Mouse (Mus musculus) hindbrain, embryonic 11.5 days (tissue): Measurements from ENCODE around the gene Ap1b1. TPM values are rescaled to one million over a fixed set of nuclear protein-coding genes. Genes with fewer than 3 reads are reported as not detected.

Source experiments
- ATAC-seq: fragments of 200-750 bp; cut with Nextera tagmentation; 2 replicates; pipeline ENCODE4 v1.8.0; 2017; ENCODE audit warnings: mild to moderate bottlenecking, moderate TSS enrichment, moderate library complexity; ENCODE audit not compliant: low FRiP score
- DNase-seq: peaks from one replicate; pipeline ENCODE4 v3.0.0-alpha.2; 2015; ENCODE audit warnings: low spot score
- H3K27ac ChIP-seq: fragments of 300-500 bp; sonication (generic); 2 replicates; pipeline ENCODE4 v1.5.1; 2014; ENCODE audit warnings: mild to moderate bottlenecking, low read depth, low read length
- H3K27me3 ChIP-seq: fragments of 300-500 bp; sonication (generic); 2 replicates; pipeline ENCODE4 v1.6.1; 2014; ENCODE audit warnings: mild to moderate bottlenecking, low read length, moderate library complexity, mixed read lengths; ENCODE audit not compliant: control insufficient read depth, insufficient read depth
- H3K36me3 ChIP-seq: fragments of 300-500 bp; sonication (generic); 2 replicates; pipeline ENCODE4 v1.6.1; 2014; ENCODE audit warnings: mild to moderate bottlenecking, low read length, moderate library complexity, mixed read lengths; ENCODE audit not compliant: control insufficient read depth, insufficient read depth
- H3K4me1 ChIP-seq: fragments of 300-500 bp; sonication (generic); replicated peaks from 2 replicates; pipeline ENCODE4 v1.6.1; 2014; ENCODE audit warnings: low read length, mixed read lengths; ENCODE audit not compliant: control insufficient read depth, insufficient read depth
- H3K4me2 ChIP-seq: fragments of 300-500 bp; sonication (generic); replicated peaks from 2 replicates; pipeline ENCODE4 v1.6.1; 2014; ENCODE audit warnings: mild to moderate bottlenecking, low read depth, low read length
- H3K4me3 ChIP-seq: fragments of 300-500 bp; sonication (generic); 2 replicates; pipeline ENCODE4 v1.5.1; 2014; ENCODE audit warnings: low read depth, low read length
- H3K9ac ChIP-seq: fragments of 300-500 bp; sonication (generic); 2 replicates; pipeline ENCODE4 v1.6.1; 2014; ENCODE audit warnings: low read depth, low read length
- H3K9me3 ChIP-seq: fragments of 300-500 bp; sonication (generic); 2 replicates; pipeline ENCODE4 v1.6.1; 2016; ENCODE audit warnings: low read length; ENCODE audit not compliant: control insufficient read depth
- WGBS: fragments of 180-500 bp; shearing (Covaris S2); extraction: QIAGEN DNeasy Blood & Tissue Kit; methylation state at CpG from one replicate; pipeline ENCODE4 v1.1.7; 2014; 5-methylcytosine and 5-hydroxymethylcytosine counted together
- polyA plus RNA-seq: library from polyadenylated mRNA; unstranded; fragments of >200 nt; fragmentation: Nextera tagmentation; extraction: Ambion mirVana; gene quantifications from 2 replicates; pipeline ENCODE4 v1.2.1, GENCODE M21; 2014

The Ap1b1 gene
- polyA plus RNA-seq, 1 experiment from 2014 or later = 60.7 TPM

DNA sequence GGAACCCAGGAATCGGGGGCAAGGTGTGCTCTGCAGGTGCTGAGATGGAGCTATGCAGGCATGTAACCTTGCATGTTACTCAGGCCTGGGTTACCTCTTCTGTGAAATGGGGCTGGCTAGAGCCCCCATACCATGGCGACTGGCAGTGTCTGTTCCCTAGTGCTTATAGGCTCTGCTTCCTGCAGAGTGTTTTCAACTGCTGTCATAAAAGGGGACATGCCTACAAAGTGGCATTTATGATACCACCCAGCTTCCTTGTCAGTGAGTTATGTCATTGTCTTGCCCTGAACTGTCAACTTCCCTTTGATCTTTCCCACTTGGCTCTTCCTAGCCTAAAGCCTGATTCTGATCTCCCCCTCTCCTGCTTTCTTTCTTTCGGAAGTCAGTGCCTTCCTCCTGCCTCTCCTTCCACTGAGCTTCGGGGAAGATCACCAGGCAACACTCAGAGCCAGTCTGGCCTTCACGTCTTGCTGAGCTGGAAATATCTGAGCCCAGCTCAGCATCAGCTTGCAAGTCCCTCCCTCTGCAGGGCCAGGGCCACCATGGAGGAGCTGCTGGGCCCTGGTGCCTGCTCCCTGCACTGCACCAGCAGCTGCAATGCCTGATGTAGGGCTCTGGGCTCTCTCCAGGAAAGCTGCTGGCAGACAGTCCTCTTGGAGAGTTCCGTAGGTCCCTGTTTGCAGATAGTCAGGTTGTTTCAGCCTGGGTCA is 23.4 kb upstream of the Ap1b1 start:
- no peaks in the 10 kb centered on the region for H3K4me1 ChIP-seq
- DNase-seq (no peak), ATAC-seq (no peak)
- H3K9me3 ChIP-seq = no peaks in the 10 kb centered on the region
- H3K9ac ChIP-seq = no peak overlapping the region
- H3K4me3 ChIP-seq = no peak overlapping the region
- no peaks in the 10 kb centered on the region for H3K27me3 ChIP-seq
- WGBS = 59% methylated on average over 6 of the region's 6 CpGs
- H3K36me3 ChIP-seq = no peaks in the 10 kb centered on the region
- H3K4me2 ChIP-seq = no peak overlapping the region
- no peak overlapping the region for H3K27ac ChIP-seq

DNA sequence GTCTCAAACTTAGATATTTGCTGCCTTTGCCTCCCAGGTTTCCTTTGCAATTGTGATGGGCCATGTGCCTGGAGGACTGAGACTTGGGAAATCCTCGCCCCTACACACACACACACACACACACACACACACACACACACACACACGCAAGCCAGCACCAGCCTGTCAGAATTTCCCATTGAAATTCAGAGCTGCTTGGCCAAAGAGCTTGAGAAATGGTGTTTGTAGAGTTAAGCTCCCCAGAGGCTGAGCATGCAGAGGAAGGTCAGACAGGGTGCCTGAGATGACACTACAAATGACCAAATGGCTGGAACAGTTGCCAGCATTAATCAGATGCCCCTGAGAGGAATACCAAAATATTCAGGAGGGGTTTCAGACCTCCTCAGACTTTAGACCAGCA is 20.3 kb upstream of the Ap1b1 start:
- H3K4me2 ChIP-seq = no peak overlapping the region
- no peak for DNase-seq
- 58% methylated on average over 2 of the region's 2 CpGs for WGBS
- no peaks in the 10 kb centered on the region for H3K27me3 ChIP-seq
- H3K9me3 ChIP-seq = no peaks in the 10 kb centered on the region
- H3K27ac ChIP-seq = no peak overlapping the region
- no peaks in the 10 kb centered on the region for H3K4me1 ChIP-seq
- H3K4me3 ChIP-seq = no peak overlapping the region
- no peak overlapping the region for H3K9ac ChIP-seq
- H3K36me3 ChIP-seq = no peaks in the 10 kb centered on the region
- ATAC-seq = no peak

DNA sequence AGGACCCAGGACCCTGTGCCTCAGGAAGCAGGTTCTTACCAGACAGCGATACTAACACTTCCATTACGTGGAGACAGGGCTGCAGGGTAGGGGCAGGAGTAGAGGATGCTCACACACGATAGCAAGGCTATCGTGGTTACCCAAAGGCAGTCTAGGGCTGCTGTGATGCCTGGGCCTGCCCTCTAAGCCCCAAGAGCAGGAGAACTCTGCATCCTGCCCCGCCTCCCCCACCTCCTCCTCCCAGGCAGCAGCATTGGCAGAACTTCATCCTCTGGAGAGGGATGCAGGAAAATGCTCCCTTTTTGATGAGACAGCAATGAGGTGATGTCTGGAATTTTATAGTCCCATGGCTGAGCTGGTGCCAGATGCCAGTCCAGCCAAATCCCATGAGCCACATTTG is 19.7 kb upstream of the Ap1b1 start:
- ATAC-seq (no peak), DNase-seq (no peak)
- Histone ChIP-seq H3K27ac (no peak overlapping the region), H3K4me3 (no peak overlapping the region), H3K9me3 (no peaks in the 10 kb centered on the region), H3K36me3 (no peaks in the 10 kb centered on the region), H3K9ac (no peak overlapping the region), H3K27me3 (no peaks in the 10 kb centered on the region), H3K4me2 (no peak overlapping the region), H3K4me1 (no peaks in the 10 kb centered on the region)
- 78% methylated on average over 5 of the region's 5 CpGs for WGBS

DNA sequence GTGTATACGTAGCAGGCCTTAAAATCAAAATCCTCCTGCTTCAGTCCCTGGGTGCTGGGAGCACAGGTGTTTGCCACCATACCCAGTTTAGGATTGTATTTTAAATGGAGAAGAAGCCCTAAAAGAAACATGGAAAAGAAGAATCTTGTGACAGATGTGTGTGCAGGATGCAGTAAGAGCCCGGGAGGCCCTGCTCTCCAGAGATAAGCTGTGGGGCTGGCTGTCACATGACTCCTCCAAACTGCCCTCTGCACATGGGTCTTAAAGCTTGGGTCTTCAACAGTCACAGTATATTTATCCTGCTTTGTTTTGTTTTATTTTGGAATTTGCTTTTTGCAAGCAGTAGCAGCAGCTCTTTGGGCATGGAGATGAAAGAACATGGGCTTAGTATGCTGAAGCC is 19.1 kb upstream of the Ap1b1 start:
- Histone ChIP-seq H3K9me3 (no peaks in the 10 kb centered on the region), H3K4me2 (no peak overlapping the region), H3K4me3 (no peak overlapping the region), H3K9ac (no peak overlapping the region), H3K27ac (no peak overlapping the region), H3K4me1 (no peaks in the 10 kb centered on the region), H3K36me3 (no peaks in the 10 kb centered on the region), H3K27me3 (no peaks in the 10 kb centered on the region)
- 78% methylated on average over 2 of the region's 2 CpGs for WGBS
- DNase-seq (no peak), ATAC-seq (no peak)

DNA sequence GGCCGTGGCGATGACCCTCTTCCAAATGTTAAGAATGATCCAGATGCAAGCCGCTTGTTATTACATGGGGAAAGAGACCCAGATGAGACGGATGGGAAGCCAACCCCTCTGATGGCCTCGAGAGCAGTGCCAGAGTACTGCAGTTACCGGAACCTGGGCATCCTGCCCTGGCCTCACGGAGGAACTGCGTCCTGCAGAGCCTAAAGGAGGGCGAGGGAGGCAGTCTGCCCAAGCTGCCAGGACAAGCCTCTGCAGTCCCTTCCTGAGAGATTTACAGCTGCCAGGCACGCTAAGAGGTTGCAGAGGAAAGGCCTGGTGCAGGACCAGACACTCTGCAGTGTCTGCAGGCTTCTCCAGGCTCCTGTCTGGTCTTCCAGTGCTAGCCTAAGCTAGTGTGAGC is 18.2 kb upstream of the Ap1b1 start:
- no peaks in the 10 kb centered on the region for H3K36me3 ChIP-seq
- WGBS = 75% methylated on average over 10 of the region's 10 CpGs
- no peaks in the 10 kb centered on the region for H3K9me3 ChIP-seq
- no peak overlapping the region for H3K9ac ChIP-seq
- no peak overlapping the region for H3K4me2 ChIP-seq
- no peaks in the 10 kb centered on the region for H3K4me1 ChIP-seq
- ATAC-seq (no peak), DNase-seq (no peak)
- no peak overlapping the region for H3K4me3 ChIP-seq
- H3K27me3 ChIP-seq = no peaks in the 10 kb centered on the region
- no peak overlapping the region for H3K27ac ChIP-seq

DNA sequence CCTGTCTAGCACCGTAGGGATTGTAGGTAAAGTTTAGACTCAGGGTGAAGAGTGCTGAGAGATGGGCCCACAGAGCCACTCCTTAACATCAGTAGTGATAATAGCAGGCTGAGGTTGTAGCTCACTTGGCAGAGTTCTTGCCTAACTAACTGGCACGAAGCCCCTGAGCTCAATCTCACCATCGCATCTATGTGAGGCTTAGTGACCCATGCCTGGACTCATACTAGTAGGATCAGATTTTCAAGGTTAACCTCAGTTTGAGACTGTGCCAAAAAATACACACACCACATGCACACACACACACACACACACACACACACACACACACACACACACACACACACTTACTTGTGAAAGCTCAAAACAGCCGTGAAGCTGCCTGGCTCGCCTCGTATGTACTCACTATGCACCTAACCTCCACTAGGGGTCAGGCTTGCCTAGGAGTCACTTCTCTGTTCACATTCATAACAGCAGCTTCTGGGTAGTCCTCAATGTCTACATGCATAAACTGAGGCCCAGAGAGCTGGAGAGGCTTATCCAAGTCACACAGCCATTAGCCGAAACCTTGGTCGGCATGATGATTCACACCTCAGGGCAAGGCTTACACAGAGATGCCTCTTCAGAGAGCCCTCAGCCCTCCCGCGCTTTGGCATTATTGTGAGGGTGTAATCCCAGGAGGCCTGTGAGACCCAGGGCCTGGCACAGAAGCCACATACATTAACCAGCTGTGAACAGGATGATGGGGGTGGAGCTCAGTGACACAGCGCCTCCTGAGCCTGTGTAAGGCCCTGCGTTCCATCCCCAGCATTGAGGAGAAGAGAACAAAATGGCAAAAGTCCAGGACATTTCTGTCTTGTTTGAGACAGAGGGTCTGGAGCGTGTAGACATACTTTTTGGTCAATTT is 13.4 kb upstream of the Ap1b1 start:
- Histone ChIP-seq H3K4me1 (no peaks in the 10 kb centered on the region), H3K36me3 (no peaks in the 10 kb centered on the region), H3K4me3 (no peak overlapping the region), H3K9me3 (no peaks in the 10 kb centered on the region), H3K4me2 (no peak overlapping the region), H3K27ac (no peak overlapping the region), H3K27me3 (no peaks in the 10 kb centered on the region), H3K9ac (no peak overlapping the region)
- DNase-seq (peak; percentile 72), ATAC-seq (0 out of 2 replicates have a peak, but pooled peaks have one; percentile 12)
- 54% methylated on average over 13 of the region's 13 CpGs for WGBS

DNA sequence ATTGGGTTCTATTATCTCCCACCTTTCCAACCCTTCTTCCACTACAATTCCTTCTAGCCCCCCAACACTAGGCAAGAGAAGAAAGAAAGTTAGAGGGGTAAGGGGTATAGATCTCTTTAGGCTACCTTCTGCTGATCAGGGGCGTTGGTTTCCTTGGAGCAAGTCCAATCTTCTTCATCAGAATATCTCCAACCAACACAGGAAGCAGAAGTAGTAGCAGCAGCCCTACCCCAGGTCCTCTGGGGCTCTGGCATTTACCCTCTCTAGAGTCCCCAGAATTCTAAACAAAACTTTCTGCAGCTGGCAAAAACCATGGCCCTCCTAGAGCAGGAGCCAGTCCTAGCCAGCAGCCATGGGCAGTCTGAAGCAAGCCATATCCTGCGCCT is 12.8 kb upstream of the Ap1b1 start:
- Histone ChIP-seq H3K4me1 (no peaks in the 10 kb centered on the region), H3K27ac (no peak overlapping the region), H3K9ac (no peak overlapping the region), H3K4me3 (no peak overlapping the region), H3K4me2 (no peak overlapping the region), H3K9me3 (no peaks in the 10 kb centered on the region), H3K27me3 (no peaks in the 10 kb centered on the region), H3K36me3 (no peaks in the 10 kb centered on the region)
- ATAC-seq (no peak), DNase-seq (no peak)
- 88% methylated on average over 2 of the region's 2 CpGs for WGBS

DNA sequence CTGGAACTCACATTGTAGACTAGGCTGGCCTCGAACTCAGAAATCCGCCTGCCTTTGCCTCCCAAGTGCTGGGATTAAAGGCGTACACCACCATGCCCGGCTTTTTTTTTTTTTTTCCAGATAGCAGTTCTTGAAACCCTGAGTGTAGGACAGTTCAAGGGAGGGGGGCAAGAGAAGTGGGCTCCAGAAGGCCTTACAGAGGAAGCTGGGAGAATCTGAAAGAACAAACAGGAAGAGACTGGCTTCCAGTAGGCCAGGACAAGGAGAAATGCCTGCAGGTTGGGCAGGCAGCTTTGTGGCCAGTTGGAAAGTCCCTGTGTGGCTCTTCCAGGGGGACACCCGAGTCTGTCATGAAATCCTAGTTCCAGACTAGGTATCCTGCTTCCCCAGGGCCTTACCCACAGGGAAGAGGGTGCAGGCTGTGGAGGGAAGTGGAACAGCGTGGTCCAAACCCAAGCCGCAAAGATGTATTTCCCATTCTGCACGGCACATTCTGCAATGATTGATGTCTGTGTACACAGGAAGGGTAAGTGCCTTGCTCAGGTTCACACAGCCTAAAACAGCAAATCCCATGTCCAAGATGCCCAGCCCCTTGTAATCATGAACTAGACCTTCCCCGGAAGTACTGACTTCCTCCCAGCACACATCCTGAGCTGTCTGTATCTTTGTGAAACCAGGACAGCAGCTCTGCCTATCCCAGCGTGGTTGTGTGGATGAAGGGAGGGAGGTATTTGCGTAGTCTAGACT is 12.1 kb upstream of the Ap1b1 start:
- DNase-seq (no peak), ATAC-seq (no peak)
- Histone ChIP-seq H3K36me3 (no peaks in the 10 kb centered on the region), H3K27ac (no peak overlapping the region), H3K27me3 (no peaks in the 10 kb centered on the region), H3K4me1 (no peaks in the 10 kb centered on the region), H3K4me2 (no peak overlapping the region), H3K4me3 (no peak overlapping the region), H3K9ac (no peak overlapping the region), H3K9me3 (no peaks in the 10 kb centered on the region)
- WGBS = 81% methylated on average over 11 of the region's 11 CpGs
